Comparison of ENCODE assay signal across 12 mouse cellular contexts in genomic region chr1:91758600-91759515, GRCm38 (mm10). TPM values are rescaled to one million over a fixed set of nuclear protein-coding genes. Genes with fewer than 3 reads are reported as not detected.
DNase-seq lines count a peak whose midpoint lies in the region; ATAC-seq lines count a peak whose summit lies in the region.
"Had no signal": no experiment of that assay in that cellular context is flagged by ENCODE, and none has a peak within 500 bp of the region (broad histone marks: within the 10 kb centered on the region; RNA-seq: fewer than 3 reads in every experiment).

No protein-coding gene starts in this region.

- H3K9ac ChIP-seq in neural tube, embryonic 15.5 days (replicated peaks) = no peak overlapping the region
- peak overlapping the region; percentile 40 for H3K9ac ChIP-seq in forebrain, embryonic 16.5 days (replicated peaks; ENCODE audit: low read depth, low read length)

- WGBS in neural tube, embryonic 15.5 days = 17% methylated on average over 12 of the region's 12 CpGs
- WGBS in forebrain, embryonic 16.5 days = 9% methylated on average over 12 of the region's 12 CpGs
- 35% methylated on average over 12 of the region's 12 CpGs for WGBS in macrophage (ENCODE audit: missing documents)

- no peak; the same call in 1 of the 2 replicates for ATAC-seq in neural tube, embryonic 15.5 days (ENCODE audit: low FRiP score)
- peak; percentile 18 for ATAC-seq in forebrain, embryonic 16.5 days

- 0 out of 2 replicates have a peak, but pooled peaks cover 6% of the 10 kb centered on the region for H3K27me3 ChIP-seq in neural tube, embryonic 15.5 days (replicated peaks)
- no peaks in the 10 kb centered on the region for H3K27me3 ChIP-seq in forebrain, embryonic 16.5 days (replicated peaks; ENCODE audit: control insufficient read depth, insufficient read depth, low read length)

- no peaks in the 10 kb centered on the region for H3K79me2 ChIP-seq in macrophage (ENCODE audit: inconsistent target)

- H3K4me1 ChIP-seq in neural tube, embryonic 15.5 days = peaks cover 31% of the 10 kb centered on the region
- H3K4me1 ChIP-seq in forebrain, embryonic 16.5 days (replicated peaks; ENCODE audit: control insufficient read depth, insufficient read depth, low read length) = peaks cover 31% of the 10 kb centered on the region

- DNase-seq in neural tube, embryonic 10.5 days (ENCODE audit: extremely low spot score, low spot score) = peak; percentile 45
- DNase-seq in retina, postnatal 1 day = peak; percentile 93
- no peak for DNase-seq in adrenal gland, postnatal 10 days
- DNase-seq in spleen, postnatal 4 days (ENCODE audit: low spot score in 2 of 2) = no peak
- DNase-seq in T-cell, adult 2 months (ENCODE audit: low spot score) = no peak
- DNase-seq: gastrocnemius, postnatal 36 days; heart, postnatal 4 days; right cerebral cortex, postnatal 25 days had no signal

- no peaks in the 10 kb centered on the region for H3K9me3 ChIP-seq in neural tube, embryonic 15.5 days (replicated peaks)
- H3K9me3 ChIP-seq in forebrain, embryonic 16.5 days (ENCODE audit: control insufficient read depth, low read length) = no peaks in the 10 kb centered on the region

- no peaks in the 10 kb centered on the region for H3K36me3 ChIP-seq in neural tube, embryonic 15.5 days
- H3K36me3 ChIP-seq in forebrain, embryonic 16.5 days (ENCODE audit: control insufficient read depth, insufficient read depth) = no peaks in the 10 kb centered on the region
- no peaks in the 10 kb centered on the region for H3K36me3 ChIP-seq in macrophage (ENCODE audit: inconsistent target)

- no peak overlapping the region for H3K4me2 ChIP-seq in neural tube, embryonic 15.5 days
- 0 out of 2 replicates have a peak overlapping the region, but pooled peaks have one; percentile 10 for H3K4me2 ChIP-seq in forebrain, embryonic 16.5 days (ENCODE audit: low read length)

- H3K27ac ChIP-seq in neural tube, embryonic 15.5 days (replicated peaks) = no peak overlapping the region; the same call in 1 of the 2 replicates
- no peak overlapping the region for H3K27ac ChIP-seq in forebrain, embryonic 16.5 days (ENCODE audit: low read length)
- H3K27ac ChIP-seq in macrophage = 0 out of 2 replicates have a peak overlapping the region, but pooled peaks have one; percentile 10
- H3K27ac ChIP-seq: kidney, postnatal 0 days had no signal

- no peak overlapping the region for H3K4me3 ChIP-seq in neural tube, embryonic 15.5 days (replicated peaks)
- H3K4me3 ChIP-seq in forebrain, embryonic 16.5 days (replicated peaks; ENCODE audit: low read length) = no peak overlapping the region
- H3K4me3 ChIP-seq in macrophage (ENCODE audit: inconsistent target) = no peak overlapping the region

RNA-seq across cellular contexts. Expression of gene Twist2, which starts 42.4 kb away (rescaled TPM):
- polyA plus RNA-seq in neural tube, embryonic 15.5 days (2015; fragmentation: Nextera tagmentation; extraction: Ambion mirVana) = 2.8 and 4.8 TPM in 2 replicates
- 0.52 and 0.68 TPM in 2 replicates for polyA plus RNA-seq in forebrain, embryonic 16.5 days (2015; fragmentation: Nextera tagmentation; extraction: Ambion mirVana)
- 1 to 10 TPM in 1 of 26 experiments, under 1 TPM in 1, not detected in 24; 0.25 to 4.2 TPM for total RNA-seq in macrophage (2018; cell fraction: chromatin; rRNA removed)
- total RNA-seq in macrophage (2018; cell fraction: cytosol; rRNA removed) = not detected
- not detected for total RNA-seq in macrophage (2018; cell fraction: nucleus; rRNA removed)
- polyA plus RNA-seq in macrophage (2018) = not detected in 3 replicates
- total RNA-seq in adrenal gland, postnatal 10 days (2021) = 1 to 10 TPM; 4.3 to 4.9 TPM

Comparison
In these comparisons a context has a peak if more than half of its experiments do, and no peak if none do; other contexts are left out.
1. DNase-seq: peak in neural tube, embryonic 10.5 days (single experiment) and retina, postnatal 1 day (single experiment); none in adrenal gland, postnatal 10 days (single experiment), spleen, postnatal 4 days (0 of 2) and T-cell, adult 2 months (single experiment).